Mouse (Mus musculus) limb, embryonic 10.5 days (tissue): Measurements from ENCODE around the gene Acta2. TPM values are rescaled to one million over a fixed set of nuclear protein-coding genes. Genes with fewer than 3 reads are reported as not detected.

Experiments
- DNase-seq: peaks from one replicate; pipeline ENCODE4 v3.0.0-alpha.2; 2017; ENCODE audit warnings: low spot score
- H3K27ac ChIP-seq: fragments of 300-500 bp; sonication (generic); 2 replicates; pipeline ENCODE4 v1.5.1; 2016; ENCODE audit warnings: mild to moderate bottlenecking
- H3K27me3 ChIP-seq: fragments of 300-500 bp; sonication (generic); 2 replicates; pipeline ENCODE4 v1.6.1; 2016; ENCODE audit warnings: low read depth, mild to moderate bottlenecking; ENCODE audit not compliant: poor library complexity, severe bottlenecking
- H3K36me3 ChIP-seq: fragments of 300-500 bp; sonication (generic); 2 replicates; pipeline ENCODE4 v1.6.1; 2016; ENCODE audit warnings: mild to moderate bottlenecking, moderate library complexity
- H3K4me1 ChIP-seq: fragments of 300-500 bp; sonication (generic); 2 replicates; pipeline ENCODE4 v1.6.1; 2016
- H3K4me3 ChIP-seq: fragments of 300-500 bp; sonication (generic); 2 replicates; pipeline ENCODE4 v1.5.1; 2016; ENCODE audit warnings: mild to moderate bottlenecking, moderate library complexity
- H3K9me3 ChIP-seq: fragments of 300-500 bp; sonication (generic); replicated peaks from 2 replicates; pipeline ENCODE4 v1.6.1; 2016; ENCODE audit warnings: mild to moderate bottlenecking
- WGBS: fragments of 180-500 bp; shearing (Covaris S2); methylation state at CpG from one replicate; pipeline ENCODE4 v1.1.7; 2016; 5-methylcytosine and 5-hydroxymethylcytosine counted together
- polyA plus RNA-seq: library from polyadenylated mRNA; unstranded; fragments of >200 nt; fragmentation: Nextera tagmentation; extraction: Ambion mirVana; gene quantifications from 2 replicates; pipeline ENCODE4 v1.2.1, GENCODE M21; 2016

Acta2 gene
- polyA plus RNA-seq, 1 experiment from 2014 or later, result 19.9 TPM

DNA sequence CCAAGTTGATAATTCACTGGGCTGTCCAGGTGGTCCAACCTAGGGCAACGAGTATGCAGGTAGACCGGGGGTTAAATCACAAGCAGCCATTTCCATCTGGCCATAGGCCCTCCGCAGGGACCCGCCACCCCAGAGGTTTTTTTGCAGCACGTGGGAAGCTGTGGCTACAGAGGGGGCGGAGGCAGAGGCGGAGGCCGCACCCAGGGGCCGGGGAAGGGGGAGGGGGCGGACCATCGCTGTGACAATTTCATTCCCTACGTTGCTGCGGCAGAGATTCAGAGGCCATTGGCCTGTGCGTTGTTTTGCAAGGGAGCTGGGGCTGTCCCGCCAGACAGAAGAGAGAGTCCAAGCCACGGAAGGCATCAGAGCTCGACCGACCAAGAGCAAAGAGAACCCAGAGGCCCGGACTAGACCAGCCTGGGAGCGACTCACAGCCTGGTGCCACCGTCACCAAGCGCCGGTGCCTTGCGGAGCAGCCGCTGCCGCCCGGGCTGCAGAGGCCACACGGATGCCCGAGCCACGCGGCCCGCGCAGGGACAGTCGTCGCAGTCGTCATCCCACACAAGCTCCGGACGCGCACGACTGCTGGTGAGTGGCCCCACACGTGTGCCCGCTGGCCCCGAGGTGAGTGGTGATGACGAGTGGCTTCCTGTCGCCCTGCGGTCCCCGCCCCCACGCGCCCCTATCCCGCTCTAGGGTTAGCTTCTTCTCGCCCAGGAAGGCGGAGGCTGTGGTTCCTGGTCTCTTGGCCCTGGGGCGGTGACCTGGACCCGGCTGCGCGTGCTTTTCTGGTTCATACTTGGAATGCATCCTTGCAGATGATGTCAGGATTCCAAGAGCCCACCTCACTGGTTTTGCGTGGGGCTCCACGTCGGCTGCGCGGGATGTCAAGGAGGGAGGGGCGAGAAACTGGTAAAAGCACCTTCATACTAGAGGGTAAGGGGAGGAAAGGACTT is 63.1 kb downstream of the Acta2 start, which contains the start of gene Stambpl1:
Gene Stambpl1, plus strand, starts transcription at position 222 of the 956 bp plus-strand sequence.
- peak within 1 kb of the TSS; percentile 90 for H3K27ac ChIP-seq
- H3K36me3 ChIP-seq, result no peaks in the 10 kb centered on the region
- DNase-seq, result peak; percentile 78
- 0 out of 2 replicates have a peak, but pooled peaks cover 8% of the 10 kb centered on the region for H3K27me3 ChIP-seq
- peaks cover 49% of the 10 kb centered on the region for H3K4me1 ChIP-seq
- under 1% methylated on average over 62 of the region's 62 CpGs for WGBS
- peak within 1 kb of the TSS; percentile 80 for H3K4me3 ChIP-seq
- H3K9me3 ChIP-seq, result no peaks in the 10 kb centered on the region

DNA sequence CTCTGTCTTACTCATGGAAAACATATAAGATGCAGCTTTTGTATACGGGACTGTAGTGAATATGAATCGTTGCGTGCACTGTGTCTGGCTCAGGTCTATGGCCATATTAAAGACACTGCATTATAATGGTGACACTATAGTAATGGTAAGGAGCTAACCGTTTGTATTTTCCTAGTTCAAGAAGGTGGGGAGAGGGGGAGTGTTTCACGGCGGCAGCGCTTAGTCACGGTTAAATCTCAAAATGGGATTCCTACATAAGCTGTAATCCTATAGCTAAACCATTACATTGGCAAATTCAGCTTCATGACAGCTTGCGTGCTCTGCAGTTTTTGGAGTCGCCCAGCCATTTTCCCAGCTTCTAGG is 63.8 kb downstream of the Acta2 start:
- WGBS, result 24% methylated on average over 10 of the region's 10 CpGs
- no peak for DNase-seq
- H3K27me3 ChIP-seq, result 0 out of 2 replicates have a peak, but pooled peaks cover 8% of the 10 kb centered on the region
- H3K4me1 ChIP-seq, result peaks cover 48% of the 10 kb centered on the region
- H3K27ac ChIP-seq, result peak overlapping the region; percentile 90
- H3K36me3 ChIP-seq, result no peaks in the 10 kb centered on the region
- H3K9me3 ChIP-seq, result no peaks in the 10 kb centered on the region
- peak overlapping the region; percentile 80 for H3K4me3 ChIP-seq

Other genes with a start within 250 kb of the Acta2 start
- not detected in 2 replicates for gene Lipk, start 247.3 kb downstream of the Acta2 start, polyA plus RNA-seq
- not detected in 2 replicates for gene Lipn, start 188.2 kb downstream of the Acta2 start, polyA plus RNA-seq
- not detected in 2 replicates for gene Lipm, start 154.7 kb downstream of the Acta2 start, polyA plus RNA-seq
- 0.09 and 0.10 TPM in 2 replicates for gene Ankrd22, start 89.5 kb downstream of the Acta2 start, polyA plus RNA-seq
- 13.8 and 15.7 TPM in 2 replicates for gene Stambpl1, start 63.4 kb downstream of the Acta2 start, polyA plus RNA-seq
- 0.53 and 0.94 TPM in 2 replicates for gene Fas, start 35.1 kb upstream of the Acta2 start, polyA plus RNA-seq
- 0.18 and 1.2 TPM in 2 replicates for gene Ch25h, start 219.6 kb upstream of the Acta2 start, polyA plus RNA-seq